In the genomic region with DNA sequence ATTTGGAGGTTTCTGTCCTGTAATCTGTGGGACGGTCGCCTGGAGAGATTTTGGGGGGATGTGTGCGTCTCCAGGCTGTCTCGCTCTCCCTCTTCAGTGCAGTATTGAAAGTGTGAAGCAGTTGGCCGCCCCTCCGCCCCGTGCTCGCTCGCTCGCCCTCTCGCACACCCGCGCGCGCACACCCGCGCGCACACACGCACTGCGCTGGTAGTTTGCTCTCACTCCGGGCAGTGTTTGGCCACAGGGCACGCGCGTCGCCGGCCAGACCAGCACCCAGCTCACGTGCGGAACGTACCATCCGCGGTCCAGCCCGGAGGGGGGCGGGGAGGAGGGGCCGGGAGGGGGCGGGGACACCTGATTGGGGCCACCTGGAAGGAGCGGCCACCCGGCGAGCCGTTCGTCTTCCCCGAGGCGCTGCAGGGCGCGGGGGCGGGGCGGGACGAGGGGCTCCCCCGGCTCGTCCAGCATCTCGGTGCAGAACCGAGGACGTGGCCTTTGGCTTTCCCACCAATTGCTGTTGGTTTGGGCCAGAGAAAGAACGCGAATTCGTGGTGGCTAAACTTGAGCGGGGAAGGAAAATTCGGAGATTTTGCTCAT, we compare ENCODE assay signal across 8 mouse cellular contexts. TPM values are rescaled to one million over a fixed set of nuclear protein-coding genes. Genes with fewer than 3 reads are reported as not detected.
DNase-seq lines count a peak whose midpoint lies in the region; ATAC-seq and TF ChIP-seq lines count a peak whose summit lies in the region.

A gene (minus strand): TSS at position 270 of the 597 bp plus-strand sequence.

- H3K27ac ChIP-seq in embryonic facial prominence, embryonic 15.5 days (replicated peaks): peak within 1 kb of the TSS; percentile 51; the same call in 1 of the 2 replicates
- peak within 1 kb of the TSS; percentile 92 for H3K27ac ChIP-seq in heart, embryonic 10.5 days
- H3K27ac ChIP-seq in kidney, embryonic 15.5 days: peak within 1 kb of the TSS; percentile 52; the same call in 1 of the 2 replicates
- no peak within 1 kb of the TSS for H3K27ac ChIP-seq in liver, embryonic 11.5 days (ENCODE audit: low read depth, low read length)
- H3K27ac ChIP-seq in stomach, postnatal 0 days (replicated peaks): peak within 1 kb of the TSS; percentile 56

- H3K4me1 ChIP-seq in embryonic facial prominence, embryonic 15.5 days: peaks cover 35% of the 10 kb centered on the region
- peaks cover 54% of the 10 kb centered on the region for H3K4me1 ChIP-seq in heart, embryonic 10.5 days
- peaks cover 49% of the 10 kb centered on the region for H3K4me1 ChIP-seq in kidney, embryonic 15.5 days
- peaks cover 6% of the 10 kb centered on the region for H3K4me1 ChIP-seq in liver, embryonic 11.5 days (replicated peaks; ENCODE audit: control insufficient read depth, insufficient read depth, low read length)
- H3K4me1 ChIP-seq in stomach, postnatal 0 days (replicated peaks; ENCODE audit: control insufficient read depth, insufficient read depth): no peaks in the 10 kb centered on the region

- WGBS in embryonic facial prominence, embryonic 15.5 days: 1% methylated on average over 56 of the region's 57 CpGs
- under 1% methylated on average over 49 of the region's 57 CpGs for WGBS in heart, embryonic 10.5 days
- under 1% methylated on average over 55 of the region's 57 CpGs for WGBS in kidney, embryonic 15.5 days
- WGBS in liver, embryonic 11.5 days: under 1% methylated on average over 50 of the region's 57 CpGs
- WGBS in stomach, postnatal 0 days: 2% methylated on average over 48 of the region's 57 CpGs

- H3K27me3 ChIP-seq in embryonic facial prominence, embryonic 15.5 days: peaks cover 59% of the 10 kb centered on the region
- H3K27me3 ChIP-seq in heart, embryonic 10.5 days (ENCODE audit: insufficient read depth, poor library complexity, severe bottlenecking): peaks cover 45% of the 10 kb centered on the region
- H3K27me3 ChIP-seq in kidney, embryonic 15.5 days: peaks cover 58% of the 10 kb centered on the region
- H3K27me3 ChIP-seq in liver, embryonic 11.5 days (replicated peaks; ENCODE audit: control insufficient read depth, insufficient read depth, low read length): peaks cover 76% of the 10 kb centered on the region
- H3K27me3 ChIP-seq in stomach, postnatal 0 days (ENCODE audit: control insufficient read depth, insufficient read depth, low read length): peaks cover 6% of the 10 kb centered on the region; the same call in 1 of the 2 replicates

- H3K36me3 ChIP-seq in embryonic facial prominence, embryonic 15.5 days: no peaks in the 10 kb centered on the region
- H3K36me3 ChIP-seq in heart, embryonic 10.5 days: no peaks in the 10 kb centered on the region
- H3K36me3 ChIP-seq in kidney, embryonic 15.5 days: no peaks in the 10 kb centered on the region
- H3K36me3 ChIP-seq in liver, embryonic 11.5 days (ENCODE audit: control insufficient read depth, insufficient read depth, low read length): no peaks in the 10 kb centered on the region
- H3K36me3 ChIP-seq in stomach, postnatal 0 days (ENCODE audit: control insufficient read depth, insufficient read depth, low read length): no peaks in the 10 kb centered on the region

- peak within 1 kb of the TSS; percentile 29 for H3K9ac ChIP-seq in embryonic facial prominence, embryonic 15.5 days
- peak within 1 kb of the TSS; percentile 46 for H3K9ac ChIP-seq in kidney, embryonic 15.5 days
- H3K9ac ChIP-seq in liver, embryonic 11.5 days (ENCODE audit: low read depth, low read length): peak within 1 kb of the TSS; percentile 17; the same call in 1 of the 2 replicates
- H3K9ac ChIP-seq in stomach, postnatal 0 days (ENCODE audit: low read length): peak within 1 kb of the TSS; percentile 63

- H3K4me3 ChIP-seq in embryonic facial prominence, embryonic 15.5 days (replicated peaks): peak within 1 kb of the TSS; percentile 60
- H3K4me3 ChIP-seq in heart, embryonic 10.5 days: peak within 1 kb of the TSS; percentile 78
- H3K4me3 ChIP-seq in kidney, embryonic 15.5 days (replicated peaks): peak within 1 kb of the TSS; percentile 56
- H3K4me3 ChIP-seq in liver, embryonic 11.5 days (ENCODE audit: low read depth, low read length): peak within 1 kb of the TSS; percentile 52
- peak within 1 kb of the TSS; percentile 54 for H3K4me3 ChIP-seq in stomach, postnatal 0 days (ENCODE audit: low read depth, low read length)

- TF ChIP-seq CTCF in stomach, postnatal 0 days (IDR thresholded peaks at IDR 0.05; ENCODE audit: low read depth): no peak

- peak; percentile 22; the same call in 1 of the 2 replicates for ATAC-seq in embryonic facial prominence, embryonic 15.5 days (ENCODE audit: insufficient number of reproducible peaks, low FRiP score, low TSS enrichment, low read depth)
- peak; percentile 30 for ATAC-seq in kidney, embryonic 15.5 days (replicated peaks; ENCODE audit: low FRiP score)
- ATAC-seq in liver, embryonic 11.5 days (replicated peaks; ENCODE audit: low FRiP score): peak; percentile 27; the same call in 1 of the 2 replicates
- ATAC-seq in stomach, postnatal 0 days (ENCODE audit: low FRiP score, low TSS enrichment): peak; percentile 62

- H3K9me3 ChIP-seq in embryonic facial prominence, embryonic 15.5 days (replicated peaks): no peaks in the 10 kb centered on the region
- H3K9me3 ChIP-seq in heart, embryonic 10.5 days: no peaks in the 10 kb centered on the region
- H3K9me3 ChIP-seq in kidney, embryonic 15.5 days (replicated peaks): no peaks in the 10 kb centered on the region
- H3K9me3 ChIP-seq in liver, embryonic 11.5 days (ENCODE audit: control insufficient read depth, low read length): no peaks in the 10 kb centered on the region
- H3K9me3 ChIP-seq in stomach, postnatal 0 days (ENCODE audit: control insufficient read depth, low read length): no peaks in the 10 kb centered on the region

- peak within 1 kb of the TSS; percentile 100 for H3K4me2 ChIP-seq in embryonic facial prominence, embryonic 15.5 days (replicated peaks)
- peak within 1 kb of the TSS; percentile 100 for H3K4me2 ChIP-seq in kidney, embryonic 15.5 days
- H3K4me2 ChIP-seq in liver, embryonic 11.5 days: peak within 1 kb of the TSS; percentile 76
- peak within 1 kb of the TSS; percentile 93 for H3K4me2 ChIP-seq in stomach, postnatal 0 days (replicated peaks; ENCODE audit: low read depth)

- peak; percentile 98 for DNase-seq in 3134 (ENCODE audit: extremely low read depth, insufficient read length, low spot score)
- DNase-seq in adrenal gland, adult 8-10 months: peak; percentile 82
- DNase-seq in heart, embryonic 10.5 days (ENCODE audit: low spot score): peak; percentile 90
- DNase-seq in liver, embryonic 11.5 days (ENCODE audit: low spot score): peak; percentile 62
- DNase-seq in natural killer cell, adult 2 months (ENCODE audit: low spot score in 2 of 2): peak; percentile 12 to 43
- peak; percentile 73 for DNase-seq in stomach, postnatal 0 days (ENCODE audit: low spot score)

- no peak for TF ChIP-seq EP300 in stomach, postnatal 0 days (optimal IDR thresholded peaks at IDR 0.05)

RNA-seq across cellular contexts. Expression of the gene that starts here (rescaled TPM):
- total RNA-seq in adrenal gland, adult 8-10 months (2022): 10 to 100 TPM; 21.7 to 62.2 (median 33.0) TPM
- polyA plus RNA-seq in embryonic facial prominence, embryonic 15.5 days (2015; fragmentation: Nextera tagmentation; extraction: Ambion mirVana): 3.2 and 4.2 TPM in 2 replicates
- 3.8 and 7.4 TPM in 2 replicates for polyA plus RNA-seq in heart, embryonic 10.5 days (2016; fragmentation: Nextera tagmentation; extraction: Ambion mirVana)
- 0.96 and 1.5 TPM in 2 replicates for polyA plus RNA-seq in kidney, embryonic 15.5 days (2015; fragmentation: Nextera tagmentation; extraction: Ambion mirVana)
- 0.34 and 0.45 TPM in 2 replicates for polyA plus RNA-seq in liver, embryonic 11.5 days (2014; fragmentation: Nextera tagmentation; extraction: Ambion mirVana)
- 1.3 and 1.6 TPM in 2 replicates for polyA plus RNA-seq in stomach, postnatal 0 days (2015; fragmentation: Nextera tagmentation; extraction: Ambion mirVana)

Comparison
In these comparisons a context has a peak if more than half of its experiments do, and no peak if none do; other contexts are left out.
1. Peak in DNase-seq, ATAC-seq, H3K4me3 ChIP-seq, H3K9ac ChIP-seq and H3K4me2 ChIP-seq in liver, embryonic 11.5 days; RNA of the gene not detected or under 1 TPM.
2. DNase-seq: peak in every context shown above with its lines; median percentile 98 in 3134; 90 in heart, embryonic 10.5 days; 82 in adrenal gland, adult 8-10 months; 73 in stomach, postnatal 0 days; 62 in liver, embryonic 11.5 days; 28 in natural killer cell, adult 2 months.